Mouse (Mus musculus): ENCODE data around the gene Gm47841. TPM values are rescaled to one million over a fixed set of nuclear protein-coding genes. Genes with fewer than 3 reads are reported as not detected.

Gene Gm47841
- total and polyA plus RNA-seq, 3 experiments: not detected

DNA sequence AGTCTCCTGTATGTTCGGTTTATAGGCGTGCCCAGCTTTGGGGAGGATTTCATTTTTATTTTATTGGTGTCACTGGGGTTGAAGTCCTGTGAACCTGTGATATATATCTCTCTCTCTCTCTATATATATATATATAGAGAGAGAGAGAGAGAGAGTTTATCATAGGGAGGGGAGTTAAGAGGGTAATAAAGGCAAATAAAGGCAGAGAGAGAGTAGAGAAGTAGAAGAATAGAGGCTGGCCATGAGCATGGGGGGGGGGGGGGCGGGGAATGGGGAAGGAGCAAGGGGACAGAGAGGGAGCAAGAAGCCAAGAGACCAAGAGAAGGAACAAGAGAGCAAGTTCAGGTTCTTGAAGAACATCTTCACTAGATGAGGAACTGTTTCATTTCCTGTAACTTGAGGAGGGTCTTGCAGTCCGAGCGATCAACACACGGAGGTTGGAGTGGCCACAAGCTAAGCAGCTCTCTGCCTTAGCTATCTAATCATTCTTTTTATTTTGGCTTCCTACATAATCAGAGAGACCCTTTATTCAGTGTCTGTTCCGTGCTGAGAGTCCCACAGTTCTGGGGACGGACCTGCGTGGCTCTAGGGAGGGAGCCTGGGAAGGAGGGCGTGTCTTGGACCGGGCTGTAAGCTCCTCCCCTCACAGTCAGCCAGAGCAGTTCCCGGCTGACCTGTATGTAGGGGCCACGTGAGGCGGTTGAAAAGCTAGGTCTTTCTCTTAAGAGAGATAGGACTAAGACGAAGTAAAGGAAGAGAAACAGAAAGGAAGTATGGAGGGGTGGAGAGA lies 40.8 kb downstream of the Gm47841 start:
- TF ChIP-seq MEF2A (IDR thresholded peaks at IDR 0.05; ENCODE audit: borderline replicate concordance, low read depth, low read length) (no peak), USF1 (IDR thresholded peaks at IDR 0.05; ENCODE audit: low read depth, low read length) (peak; percentile 59), NELFE (IDR thresholded peaks at IDR 0.05; ENCODE audit: low read depth, low read length) (no peak), SIN3A (IDR thresholded peaks at IDR 0.05; ENCODE audit: low read length) (no peak), MAFK (IDR thresholded peaks at IDR 0.05; ENCODE audit: insufficient replicate concordance, low read length) (no peak), CHD1 (IDR thresholded peaks at IDR 0.05; ENCODE audit: low read depth, low read length) (no peak), NRF1 (IDR thresholded peaks at IDR 0.05; ENCODE audit: low read depth, low read length) (no peak), USF2 (conservative IDR thresholded peaks at IDR 0.05; ENCODE audit: low read depth, low read length) (peak; percentile 38), EP300 (IDR thresholded peaks at IDR 0.05; ENCODE audit: low read length) (no peak), TCF12 (IDR thresholded peaks at IDR 0.05; ENCODE audit: low read depth, low read length) (no peak), TBP (conservative IDR thresholded peaks at IDR 0.05; ENCODE audit: low read depth, low read length) (0 out of 2 replicates have a peak, but pooled peaks have one; percentile 13), ELF1 (IDR thresholded peaks at IDR 0.05; ENCODE audit: low read depth, low read length) (no peak), ETS1 (conservative IDR thresholded peaks at IDR 0.05; ENCODE audit: low read depth, low read length) (no peak), MYC (IDR thresholded peaks at IDR 0.05; ENCODE audit: low read depth, low read length) (no peak), UBTF (IDR thresholded peaks at IDR 0.05; ENCODE audit: low read depth, low read length) (no peak), POLR2A (IDR thresholded peaks at IDR 0.05; ENCODE audit: low read depth, low read length) (peak; percentile 59), MAX (IDR thresholded peaks at IDR 0.05; ENCODE audit: low read length) (no peak), RAD21 (IDR thresholded peaks at IDR 0.05; ENCODE audit: low read depth, low read length) (no peak), IRF4 (IDR thresholded peaks at IDR 0.05; ENCODE audit: low read depth, low read length) (no peak), PAX5 (IDR thresholded peaks at IDR 0.05; ENCODE audit: low read length) (no peak), E2F4 (IDR thresholded peaks at IDR 0.05; ENCODE audit: insufficient replicate concordance, low read depth, low read length) (no peak), JUND (conservative IDR thresholded peaks at IDR 0.05; ENCODE audit: low read depth, low read length) (no peak), MAZ (IDR thresholded peaks at IDR 0.05; ENCODE audit: low read depth, low read length) (no peak), ZKSCAN1 (IDR thresholded peaks at IDR 0.05; ENCODE audit: borderline replicate concordance, low read depth, low read length) (no peak), RCOR1 (conservative IDR thresholded peaks at IDR 0.05; ENCODE audit: low read depth, low read length) (no peak), ZMIZ1 (IDR thresholded peaks at IDR 0.05; ENCODE audit: low read depth, low read length) (no peak), ZNF384 (IDR thresholded peaks at IDR 0.05; ENCODE audit: low read depth, low read length) (no peak), BHLHE40 (IDR thresholded peaks at IDR 0.05; ENCODE audit: low read depth, low read length) (peak; percentile 72)
- no peaks in the 10 kb centered on the region for H3K79me2 ChIP-seq (replicated peaks; ENCODE audit: control insufficient read depth, extremely low read depth, insufficient read depth, poor library complexity, severe bottlenecking)
- H3K4me3 ChIP-seq (replicated peaks in 1 of 3; ENCODE audit: low read depth in 2 of 3, low read length in 2 of 3, poor library complexity in 1 of 3): peak overlapping the region; percentile 43 to 63 (median 49)
- peak overlapping the region; percentile 85 for H3K4me2 ChIP-seq (ENCODE audit: insufficient read depth, low read depth, poor library complexity, severe bottlenecking)
- no peak overlapping the region for H3K27ac ChIP-seq (ENCODE audit: insufficient read depth, low read depth)
- peak; percentile 68 for DNase-seq (ENCODE audit: extremely low read depth)
- no peaks in the 10 kb centered on the region for H3K9me3 ChIP-seq (replicated peaks; ENCODE audit: low read length)
- dilution Hi-C loops (cut with MboI; ENCODE audit: extremely low pct_ligation_motif_present, extremely low pct_unique_long_range_greater_than_20kb, low sequenced_read_pairs): no loop called here
- H3K9ac ChIP-seq (ENCODE audit: insufficient read depth, low read depth): peak overlapping the region; percentile 23; the same call in 1 of the 2 replicates
- in situ Hi-C loops (cut with MboI; ENCODE audit: low pct_ligation_motif_present, low pct_unique_long_range_greater_than_20kb, low sequenced_read_pairs): loop anchor here (10.0 kb wide), 1 partner anchor 242 kb away; the partner anchor contains the start of gene Slc4a8
- H3K4me1 ChIP-seq (ENCODE audit: control insufficient read depth in 1 of 2, insufficient read depth in 2 of 2): peaks cover 10 to 18% of the 10 kb centered on the region in 2 experiments
- H3K36me3 ChIP-seq (replicated peaks in 1 of 2; ENCODE audit: control insufficient read depth in 1 of 2, insufficient read depth in 1 of 2, low read length in 1 of 2): no peaks in the 10 kb centered on the region
- peaks cover 57% of the 10 kb centered on the region for H3K27me3 ChIP-seq (replicated peaks)

Measured in CH12.LX (cell line).